Mouse (Mus musculus): ENCODE data around the gene Egflam.

- no peak for TF ChIP-seq CTCF (IDR thresholded peaks at IDR 0.05; ENCODE audit: extremely low read depth, insufficient read depth, low read length)
- no peak for TF ChIP-seq POLR2A (IDR thresholded peaks at IDR 0.05; ENCODE audit: extremely low read depth, insufficient read depth, low read length)
Observed at GRCm38 (mm10) chr15:7157658-7158057, 240.5 kb downstream of the Egflam start.

Data from cortical plate, adult 2 months (tissue).